Mouse (Mus musculus): ENCODE results near the gene Tox4. TPM values are rescaled to one million over a fixed set of nuclear protein-coding genes. Genes with fewer than 3 reads are reported as not detected.
"Not testable (repeated sequence)": the region's sequence is repeated elsewhere in the genome, so short reads cannot be mapped to it uniquely, and the experiment has no call there.

Tox4 gene
- polyA plus RNA-seq, 1 experiment = 1.4 TPM

GRCm38 (mm10) chr14:52306100-52306499, 27.2 kb downstream of the Tox4 start:
- Histone ChIP-seq H3K4me1 (ENCODE audit: control insufficient read depth) (peaks cover 29% of the 10 kb centered on the region), H3K4me3 (replicated peaks) (peak overlapping the region; percentile 34), H3K9me3 (ENCODE audit: control insufficient read depth, low read length) (no peaks in the 10 kb centered on the region), H3K36me3 (ENCODE audit: control insufficient read depth) (no peaks in the 10 kb centered on the region; the same call in 1 of the 2 replicates), H3K27me3 (ENCODE audit: control insufficient read depth) (no peaks in the 10 kb centered on the region)
- no peak for TF ChIP-seq TAL1 (IDR thresholded peaks at IDR 0.05; ENCODE audit: low read length)
- TF ChIP-seq GATA1 (IDR thresholded peaks at IDR 0.05; ENCODE audit: low read length) = peak; percentile 65

GRCm38 (mm10) chr14:52310343-52310742, 31.4 kb downstream of the Tox4 start:
- peaks cover 35% of the 10 kb centered on the region for H3K27me3 ChIP-seq (ENCODE audit: control insufficient read depth)
- H3K4me3 ChIP-seq (replicated peaks); H3K9me3 ChIP-seq (ENCODE audit: control insufficient read depth, low read length); H3K36me3 ChIP-seq (ENCODE audit: control insufficient read depth): not testable (repeated sequence)
- H3K4me1 ChIP-seq (ENCODE audit: control insufficient read depth) = peaks cover 19% of the 10 kb centered on the region

GRCm38 (mm10) chr14:52310906-52311305, 32.0 kb downstream of the Tox4 start:
- no peak overlapping the region for H3K4me3 ChIP-seq (replicated peaks)
- H3K9me3 ChIP-seq (ENCODE audit: control insufficient read depth, low read length) = no peaks in the 10 kb centered on the region
- H3K4me1 ChIP-seq (ENCODE audit: control insufficient read depth) = peaks cover 19% of the 10 kb centered on the region
- no peaks in the 10 kb centered on the region; the same call in 1 of the 2 replicates for H3K36me3 ChIP-seq (ENCODE audit: control insufficient read depth)
- TF ChIP-seq TAL1 (IDR thresholded peaks at IDR 0.05; ENCODE audit: low read length) (no peak), GATA1 (IDR thresholded peaks at IDR 0.05; ENCODE audit: low read length) (no peak)
- H3K27me3 ChIP-seq (ENCODE audit: control insufficient read depth) = peaks cover 41% of the 10 kb centered on the region

- Histone ChIP-seq H3K27me3 (ENCODE audit: control insufficient read depth) (peaks cover 63% of the 10 kb centered on the region), H3K4me3 (replicated peaks) (no peak overlapping the region), H3K9me3 (ENCODE audit: control insufficient read depth, low read length) (no peaks in the 10 kb centered on the region), H3K4me1 (ENCODE audit: control insufficient read depth) (peaks cover 11% of the 10 kb centered on the region), H3K36me3 (ENCODE audit: control insufficient read depth) (no peaks in the 10 kb centered on the region; the same call in 1 of the 2 replicates)
- TF ChIP-seq TAL1 (IDR thresholded peaks at IDR 0.05; ENCODE audit: low read length) = no peak
These were observed 35.2 kb downstream of the Tox4 start for GRCm38 (mm10) chr14:52313931-52314807.

GRCm38 (mm10) chr14:52314808-52315150, 35.8 kb downstream of the Tox4 start:
- Histone ChIP-seq H3K4me1 (ENCODE audit: control insufficient read depth) (peaks cover 11% of the 10 kb centered on the region), H3K9me3 (ENCODE audit: control insufficient read depth, low read length) (no peaks in the 10 kb centered on the region), H3K4me3 (replicated peaks) (no peak overlapping the region), H3K27me3 (ENCODE audit: control insufficient read depth) (peaks cover 67% of the 10 kb centered on the region), H3K36me3 (ENCODE audit: control insufficient read depth) (no peaks in the 10 kb centered on the region; the same call in 1 of the 2 replicates)
- TF ChIP-seq GATA1 (IDR thresholded peaks at IDR 0.05; ENCODE audit: low read length) = no peak
- no peak for TF ChIP-seq TAL1 (IDR thresholded peaks at IDR 0.05; ENCODE audit: low read length)

GRCm38 (mm10) chr14:52315283-52315780, 36.4 kb downstream of the Tox4 start:
- H3K4me3 ChIP-seq (replicated peaks) = peak overlapping the region; percentile 62
- no peaks in the 10 kb centered on the region for H3K9me3 ChIP-seq (ENCODE audit: control insufficient read depth, low read length)
- H3K36me3 ChIP-seq (ENCODE audit: control insufficient read depth) = no peaks in the 10 kb centered on the region; the same call in 1 of the 2 replicates
- TF ChIP-seq GATA1 (IDR thresholded peaks at IDR 0.05; ENCODE audit: low read length) (no peak), TAL1 (IDR thresholded peaks at IDR 0.05; ENCODE audit: low read length) (no peak)
- H3K4me1 ChIP-seq (ENCODE audit: control insufficient read depth) = peaks cover 11% of the 10 kb centered on the region
- peaks cover 67% of the 10 kb centered on the region for H3K27me3 ChIP-seq (ENCODE audit: control insufficient read depth)

GRCm38 (mm10) chr14:52315792-52316440, 37.0 kb downstream of the Tox4 start:
- Histone ChIP-seq H3K36me3 (ENCODE audit: control insufficient read depth) (no peaks in the 10 kb centered on the region; the same call in 1 of the 2 replicates), H3K4me1 (ENCODE audit: control insufficient read depth) (peaks cover 11% of the 10 kb centered on the region), H3K4me3 (replicated peaks) (peak overlapping the region; percentile 62), H3K9me3 (ENCODE audit: control insufficient read depth, low read length) (no peaks in the 10 kb centered on the region), H3K27me3 (ENCODE audit: control insufficient read depth) (peaks cover 67% of the 10 kb centered on the region)
- TF ChIP-seq GATA1 (IDR thresholded peaks at IDR 0.05; ENCODE audit: low read length) (no peak), TAL1 (IDR thresholded peaks at IDR 0.05; ENCODE audit: low read length) (no peak)

GRCm38 (mm10) chr14:52316441-52317225, 37.7 kb downstream of the Tox4 start:
- H3K27me3 ChIP-seq (ENCODE audit: control insufficient read depth) = peaks cover 67% of the 10 kb centered on the region
- no peaks in the 10 kb centered on the region for H3K9me3 ChIP-seq (ENCODE audit: control insufficient read depth, low read length)
- no peaks in the 10 kb centered on the region; the same call in 1 of the 2 replicates for H3K36me3 ChIP-seq (ENCODE audit: control insufficient read depth)
- TF ChIP-seq GATA1 (IDR thresholded peaks at IDR 0.05; ENCODE audit: low read length) (no peak), TAL1 (IDR thresholded peaks at IDR 0.05; ENCODE audit: low read length) (no peak)
- H3K4me3 ChIP-seq (replicated peaks) = peak overlapping the region; percentile 29
- peaks cover 11% of the 10 kb centered on the region for H3K4me1 ChIP-seq (ENCODE audit: control insufficient read depth)

Data from erythroblast, embryonic 14.5 days (primary cell).